Mouse (Mus musculus) MEL (cell line): ENCODE data around the gene Tcl1b5. TPM values are rescaled to one million over a fixed set of nuclear protein-coding genes. Genes with fewer than 3 reads are reported as not detected.
"Not testable (repeated sequence)": the region's sequence is repeated elsewhere in the genome, so short reads cannot be mapped to it uniquely, and the experiment has no call there.

Experiments used
- DNase-seq: peaks from one replicate; pipeline ENCODE4 v3.0.0; 2011; ENCODE audit warnings: low read depth, low spot score
- H3K27ac ChIP-seq: 2 replicates; pipeline ENCODE4 v1.5.1; 2012; ENCODE audit warnings: low read depth, mild to moderate bottlenecking, control low read depth, low read length, moderate library complexity; ENCODE audit not compliant: control insufficient read depth
- H3K27me3 ChIP-seq, 2 experiments: fragments of 150-350 bp in 1 of 2; sonication (generic) in 1 of 2; 2 replicates each; pipeline ENCODE4 v1.6.1; 2012; ENCODE audit warnings: low read length in 2 of 2, mild to moderate bottlenecking in 2 of 2, improper control_type of control experiment in 1 of 2, moderate library complexity in 1 of 2; ENCODE audit not compliant: insufficient read depth in 2 of 2, control insufficient read depth in 1 of 2
- H3K36me3 ChIP-seq, 2 experiments: 2 replicates each; pipeline ENCODE4 v1.6.1; 2012 to 2014; ENCODE audit warnings: low read length in 2 of 2, improper control_type of control experiment in 1 of 2, inconsistent platforms in 1 of 2, mild to moderate bottlenecking in 1 of 2; ENCODE audit not compliant: insufficient read depth in 2 of 2, control insufficient read depth in 1 of 2
- H3K4me1 ChIP-seq, 2 experiments: fragments of 150-350 bp in 1 of 2; sonication (generic) in 1 of 2; 2 replicates each; pipeline ENCODE4 v1.6.1; 2012; ENCODE audit warnings: low read length in 2 of 2, improper control_type of control experiment in 1 of 2, mild to moderate bottlenecking in 1 of 2; ENCODE audit not compliant: insufficient read depth in 2 of 2, control insufficient read depth in 1 of 2
- H3K4me3 ChIP-seq, 2 experiments: fragments of 150-350 bp in 1 of 2; sonication (generic) in 1 of 2; 2 replicates each; pipeline ENCODE4 v1.5.1; 2012; ENCODE audit warnings: low read depth in 2 of 2, low read length in 2 of 2, mild to moderate bottlenecking in 2 of 2, moderate library complexity in 2 of 2, control low read depth in 1 of 2, improper control_type of control experiment in 1 of 2; ENCODE audit not compliant: control insufficient read depth in 1 of 2, insufficient read depth in 1 of 2
- H3K79me2 ChIP-seq: 2 replicates; pipeline ENCODE4 v1.6.1; 2012; ENCODE audit warnings: mild to moderate bottlenecking, low read length, moderate library complexity; ENCODE audit not compliant: control insufficient read depth, poor library complexity, insufficient read depth
- H3K9ac ChIP-seq: 2 replicates; pipeline ENCODE4 v1.6.1; 2012; ENCODE audit warnings: low read depth, mild to moderate bottlenecking, control low read depth, low read length, moderate library complexity; ENCODE audit not compliant: control insufficient read depth, poor library complexity, severe bottlenecking
- H3K9me3 ChIP-seq: fragments of 150-350 bp; sonication (generic); replicated peaks from 2 replicates; pipeline ENCODE4 v1.6.1; 2012; ENCODE audit warnings: mild to moderate bottlenecking, low read length, improper control_type of control experiment, moderate library complexity; ENCODE audit not compliant: insufficient read depth
- BHLHE40 ChIP-seq: IDR thresholded peaks from 2 replicates; pipeline ENCODE4 v1.6.1; 2012; ENCODE audit warnings: low read depth, mild to moderate bottlenecking, inconsistent platforms, low read length, improper control_type of control experiment, borderline replicate concordance
- EP300 ChIP-seq, 2 experiments: IDR thresholded peaks; 2 replicates each; pipeline ENCODE4 v1.6.1; 2011; ENCODE audit warnings: improper control_type of control experiment in 2 of 2, low read length in 2 of 2, low read depth in 1 of 2, mild to moderate bottlenecking in 1 of 2
- HCFC1 ChIP-seq: IDR thresholded peaks from 2 replicates; pipeline ENCODE4 v1.6.1; 2012; ENCODE audit warnings: low read depth, mild to moderate bottlenecking, inconsistent platforms, low read length, improper control_type of control experiment, moderate library complexity
- KAT2A ChIP-seq: conservative IDR thresholded peaks from 2 replicates; pipeline ENCODE4 v1.6.1; 2012; ENCODE audit warnings: low read depth, low read length, improper control_type of control experiment, inconsistent platforms
- MYC ChIP-seq: IDR thresholded peaks from 2 replicates; pipeline ENCODE4 v1.6.1; 2011; ENCODE audit warnings: low read depth, mild to moderate bottlenecking, low read length, improper control_type of control experiment, moderate library complexity
- POLR2AphosphoS5 ChIP-seq: IDR thresholded peaks from 2 replicates; pipeline ENCODE4 v1.6.1; 2012; ENCODE audit warnings: low read depth, borderline replicate concordance, mild to moderate bottlenecking, inconsistent platforms, low read length, moderate library complexity, mixed read lengths
- SIN3A ChIP-seq: IDR thresholded peaks from 2 replicates; pipeline ENCODE4 v1.6.1; 2012; ENCODE audit warnings: low read length, improper control_type of control experiment, inconsistent platforms
- SMC3 ChIP-seq: IDR thresholded peaks from 2 replicates; pipeline ENCODE4 v1.6.1; 2011; ENCODE audit warnings: low read depth, low read length, improper control_type of control experiment
- TAL1 ChIP-seq: IDR thresholded peaks from 2 replicates; pipeline ENCODE4 v1.6.1; 2012; ENCODE audit warnings: mild to moderate bottlenecking, inconsistent platforms, low read length, moderate library complexity, mixed read lengths
- TCF12 ChIP-seq: IDR thresholded peaks from 2 replicates; pipeline ENCODE4 v1.6.1; 2014; ENCODE audit warnings: low read depth, mild to moderate bottlenecking, inconsistent platforms, low read length, improper control_type of control experiment, moderate library complexity
- UBTF ChIP-seq: IDR thresholded peaks from 2 replicates; pipeline ENCODE4 v1.6.1; 2012; ENCODE audit warnings: low read depth, mild to moderate bottlenecking, inconsistent platforms, low read length, improper control_type of control experiment, moderate library complexity, borderline replicate concordance; ENCODE audit not compliant: insufficient read depth
- USF1 ChIP-seq: IDR thresholded peaks from 2 replicates; pipeline ENCODE4 v1.6.1; 2014; ENCODE audit warnings: low read depth, mild to moderate bottlenecking, inconsistent platforms, low read length, improper control_type of control experiment, moderate library complexity
- ZKSCAN1 ChIP-seq: IDR thresholded peaks from 2 replicates; pipeline ENCODE4 v1.6.1; 2012; ENCODE audit warnings: low read depth, mild to moderate bottlenecking, inconsistent platforms, low read length, improper control_type of control experiment, moderate library complexity
- ZMIZ1 ChIP-seq: IDR thresholded peaks from 2 replicates; pipeline ENCODE4 v1.6.1; 2012; ENCODE audit warnings: low read depth, mild to moderate bottlenecking, inconsistent platforms, low read length, improper control_type of control experiment, moderate library complexity
- polyA plus RNA-seq, 2 experiments: library from polyadenylated mRNA; stranded (reverse) in 1 of 2; unstranded in 1 of 2; fragments of >175 nt in 1 of 2; fragments of >200 nt in 1 of 2; gene quantifications; 2 replicates each; pipeline versions ENCODE4 v1.2.1 to v1.2.4; 2012; ENCODE audit warnings: low replicate concordance in 2 of 2, low read depth in 1 of 2; ENCODE audit not compliant: insufficient read length in 2 of 2, insufficient read depth in 1 of 2, missing spikeins in 1 of 2
- total RNA-seq: library from RNA; depleted of rRNA; stranded (reverse); fragments of 300-350 nt; gene quantifications from 2 replicates; pipeline ENCODE4 v1.2.3, GENCODE M21; 2012

Gene Tcl1b5
- total and polyA plus RNA-seq, 3 experiments = not detected

GRCm38 (mm10) chr12:105134826-105135225, 41.3 kb upstream of the Tcl1b5 start:
- H3K4me3 ChIP-seq, H3K9me3 ChIP-seq, DNase-seq, H3K27me3 ChIP-seq, H3K4me1 ChIP-seq, H3K9ac ChIP-seq, H3K27ac ChIP-seq, H3K79me2 ChIP-seq, H3K36me3 ChIP-seq: not testable (repeated sequence)

GRCm38 (mm10) chr12:105137729-105138128, 38.4 kb upstream of the Tcl1b5 start:
- H3K79me2 ChIP-seq, H3K27ac ChIP-seq, H3K9me3 ChIP-seq, H3K4me1 ChIP-seq, H3K27me3 ChIP-seq, H3K4me3 ChIP-seq, DNase-seq, H3K36me3 ChIP-seq, H3K9ac ChIP-seq: not testable (repeated sequence)

- no peaks in the 10 kb centered on the region for H3K9me3 ChIP-seq
- TF ChIP-seq MYC (no peak), SIN3A (no peak), EP300 (IDR thresholded peaks at IDR 0.05; ENCODE audit: low read depth in 1 of 2, low read length in 2 of 2) (no peak), KAT2A (no peak), ZMIZ1 (no peak), POLR2AphosphoS5 (no peak), TAL1 (no peak), TCF12 (no peak), BHLHE40 (no peak), ZKSCAN1 (no peak), UBTF (no peak), HCFC1 (no peak), USF1 (no peak), SMC3 (no peak)
- TF ChIP-seq, all 39 proteins: peak for 0
- DNase-seq = no peak
Observed at GRCm38 (mm10) chr12:105143096-105143495, 33.0 kb upstream of the Tcl1b5 start.

GRCm38 (mm10) chr12:105144928-105145327, 31.2 kb upstream of the Tcl1b5 start:
- not testable (repeated sequence) for H3K4me1 ChIP-seq, DNase-seq, H3K36me3 ChIP-seq, H3K27ac ChIP-seq, H3K79me2 ChIP-seq, H3K4me3 ChIP-seq, H3K27me3 ChIP-seq, H3K9me3 ChIP-seq, H3K9ac ChIP-seq

More at GRCm38 (mm10) chr12:105143096-105143495, 33.0 kb upstream of the Tcl1b5 start:
- Histone ChIP-seq H3K4me1 (no peaks in the 10 kb centered on the region), H3K27ac (no peak overlapping the region), H3K4me3 (no peak overlapping the region), H3K79me2 (no peaks in the 10 kb centered on the region), H3K36me3 (no peaks in the 10 kb centered on the region), H3K9ac (no peak overlapping the region), H3K27me3 (no peaks in the 10 kb centered on the region)
